Mouse (Mus musculus): ENCODE measurements around the gene Fndc8. TPM values are rescaled to one million over a fixed set of nuclear protein-coding genes. Genes with fewer than 3 reads are reported as not detected.
"Not testable (repeated sequence)": the region's sequence is repeated elsewhere in the genome, so short reads cannot be mapped to it uniquely, and the experiment has no call there.

The Fndc8 gene
- total and polyA plus RNA-seq, 2 experiments from 2014 or later, result 0.13 TPM; not detected in 1

GRCm38 (mm10) chr11:82921691-82922090 is 29.8 kb downstream of the Fndc8 start:
- WGBS, result 75% methylated on average over 4 of the region's 4 CpGs

GRCm38 (mm10) chr11:82923910-82924309 is 32.0 kb downstream of the Fndc8 start:
- not testable (repeated sequence) for H3K9ac ChIP-seq (replicated peaks; ENCODE audit: low read length); H3K36me3 ChIP-seq (ENCODE audit: insufficient read depth, low read length); DNase-seq (ENCODE audit: low spot score); ATAC-seq; H3K4me2 ChIP-seq (ENCODE audit: low read depth, low read length); H3K9me3 ChIP-seq (ENCODE audit: low read length); H3K27ac ChIP-seq; H3K27me3 ChIP-seq (ENCODE audit: insufficient read depth, low read length); H3K4me3 ChIP-seq (ENCODE audit: low read length); H3K4me1 ChIP-seq (ENCODE audit: insufficient read depth, low read length)
- WGBS, result 79% methylated on average over 6 of the region's 6 CpGs

More at GRCm38 (mm10) chr11:82921691-82922090, 29.8 kb downstream of the Fndc8 start:
- ATAC-seq (no peak), DNase-seq (ENCODE audit: low spot score) (no peak)
- TF ChIP-seq CTCF (IDR thresholded peaks at IDR 0.05; ENCODE audit: low read depth), result no peak
- H3K9ac ChIP-seq (replicated peaks; ENCODE audit: low read length), result no peak overlapping the region
- no peaks in the 10 kb centered on the region for H3K9me3 ChIP-seq (ENCODE audit: low read length)
- no peaks in the 10 kb centered on the region for H3K36me3 ChIP-seq (ENCODE audit: insufficient read depth, low read length)
- H3K27ac ChIP-seq, result no peak overlapping the region
- no peaks in the 10 kb centered on the region for H3K27me3 ChIP-seq (ENCODE audit: insufficient read depth, low read length)
- H3K4me3 ChIP-seq (ENCODE audit: low read length), result no peak overlapping the region
- no peak overlapping the region for H3K4me2 ChIP-seq (ENCODE audit: low read depth, low read length)
- no peaks in the 10 kb centered on the region for H3K4me1 ChIP-seq (ENCODE audit: insufficient read depth, low read length)

GRCm38 (mm10) chr11:82928897-82929632 is 37.1 kb downstream of the Fndc8 start:
- Histone ChIP-seq H3K27me3 (ENCODE audit: insufficient read depth, low read length) (peaks cover 20% of the 10 kb centered on the region), H3K4me3 (ENCODE audit: low read length) (no peak overlapping the region), H3K4me1 (ENCODE audit: insufficient read depth, low read length) (no peaks in the 10 kb centered on the region), H3K36me3 (ENCODE audit: insufficient read depth, low read length) (no peaks in the 10 kb centered on the region), H3K4me2 (ENCODE audit: low read depth, low read length) (no peak overlapping the region), H3K9ac (replicated peaks; ENCODE audit: low read length) (no peak overlapping the region), H3K9me3 (ENCODE audit: low read length) (no peaks in the 10 kb centered on the region), H3K27ac (no peak overlapping the region)
- ATAC-seq (no peak), DNase-seq (ENCODE audit: low spot score) (no peak)
- 44% methylated on average over 20 of the region's 20 CpGs for WGBS
- no peak for TF ChIP-seq CTCF (IDR thresholded peaks at IDR 0.05; ENCODE audit: low read depth)

- Histone ChIP-seq H3K9me3 (ENCODE audit: low read length) (no peaks in the 10 kb centered on the region), H3K27me3 (ENCODE audit: insufficient read depth, low read length) (peaks cover 24% of the 10 kb centered on the region), H3K9ac (replicated peaks; ENCODE audit: low read length) (no peak overlapping the region), H3K4me2 (ENCODE audit: low read depth, low read length) (peak overlapping the region; percentile 81), H3K36me3 (ENCODE audit: insufficient read depth, low read length) (no peaks in the 10 kb centered on the region), H3K4me3 (ENCODE audit: low read length) (0 out of 2 replicates have a peak overlapping the region, but pooled peaks have one; percentile 52), H3K4me1 (ENCODE audit: insufficient read depth, low read length) (no peaks in the 10 kb centered on the region), H3K27ac (no peak overlapping the region)
- WGBS, result 54% methylated on average over 3 of the region's 3 CpGs
- ATAC-seq (no peak), DNase-seq (ENCODE audit: low spot score) (no peak)
- no peak for TF ChIP-seq CTCF (IDR thresholded peaks at IDR 0.05; ENCODE audit: low read depth)
Measured at GRCm38 (mm10) chr11:82929633-82929950, 37.7 kb downstream of the Fndc8 start.

GRCm38 (mm10) chr11:82930391-82930955 is 38.5 kb downstream of the Fndc8 start:
- not testable (repeated sequence) for H3K4me1 ChIP-seq (ENCODE audit: insufficient read depth, low read length); ATAC-seq; H3K9me3 ChIP-seq (ENCODE audit: low read length); H3K27ac ChIP-seq; H3K9ac ChIP-seq (replicated peaks; ENCODE audit: low read length); H3K36me3 ChIP-seq (ENCODE audit: insufficient read depth, low read length)
- H3K4me3 ChIP-seq (ENCODE audit: low read length), result peak overlapping the region; percentile 52
- 2% methylated on average over 78 of the region's 85 CpGs for WGBS
- H3K4me2 ChIP-seq (ENCODE audit: low read depth, low read length), result peak overlapping the region; percentile 81
- peaks cover 24% of the 10 kb centered on the region for H3K27me3 ChIP-seq (ENCODE audit: insufficient read depth, low read length)
- peak; percentile 25 for DNase-seq (ENCODE audit: low spot score)

GRCm38 (mm10) chr11:82931161-82931560 is 39.2 kb downstream of the Fndc8 start:
- Histone ChIP-seq H3K27me3 (ENCODE audit: insufficient read depth, low read length) (peaks cover 25% of the 10 kb centered on the region), H3K4me3 (ENCODE audit: low read length) (peak overlapping the region; percentile 52), H3K9ac (replicated peaks; ENCODE audit: low read length) (peak overlapping the region; percentile 45; the same call in 1 of the 2 replicates), H3K4me2 (ENCODE audit: low read depth, low read length) (peak overlapping the region; percentile 81)
- WGBS, result 4% methylated on average over 47 of the region's 63 CpGs
- peak; percentile 24 for DNase-seq (ENCODE audit: low spot score)
- not testable (repeated sequence) for ATAC-seq; H3K4me1 ChIP-seq (ENCODE audit: insufficient read depth, low read length); H3K27ac ChIP-seq; H3K36me3 ChIP-seq (ENCODE audit: insufficient read depth, low read length); H3K9me3 ChIP-seq (ENCODE audit: low read length)

GRCm38 (mm10) chr11:82931671-82932450 is 39.9 kb downstream of the Fndc8 start:
- peak; percentile 11 for DNase-seq (ENCODE audit: low spot score)
- Histone ChIP-seq H3K27me3 (ENCODE audit: insufficient read depth, low read length) (peaks cover 31% of the 10 kb centered on the region), H3K4me3 (ENCODE audit: low read length) (peak overlapping the region; percentile 52), H3K4me2 (ENCODE audit: low read depth, low read length) (peak overlapping the region; percentile 81), H3K9ac (replicated peaks; ENCODE audit: low read length) (peak overlapping the region; percentile 45)
- H3K27ac ChIP-seq; H3K36me3 ChIP-seq (ENCODE audit: insufficient read depth, low read length); ATAC-seq; H3K9me3 ChIP-seq (ENCODE audit: low read length); H3K4me1 ChIP-seq (ENCODE audit: insufficient read depth, low read length): not testable (repeated sequence)
- WGBS, result 1% methylated on average over 103 of the region's 119 CpGs
